Mouse (Mus musculus) heart, embryonic 11.5 days (tissue): ENCODE measurements around the gene Relb. TPM values are rescaled to one million over a fixed set of nuclear protein-coding genes. Genes with fewer than 3 reads are reported as not detected.

Source experiments
- ATAC-seq: fragments of 200-750 bp; cut with Nextera tagmentation; replicated peaks from 2 replicates; pipeline ENCODE4 v1.8.0; 2017; ENCODE audit warnings: moderate library complexity; ENCODE audit not compliant: insufficient number of reproducible peaks, low FRiP score, low TSS enrichment
- H3K27ac ChIP-seq: fragments of 300-500 bp; sonication (generic); 2 replicates; pipeline ENCODE4 v1.5.1; 2014; ENCODE audit warnings: mild to moderate bottlenecking, low read depth, low read length
- H3K27me3 ChIP-seq: fragments of 300-500 bp; sonication (generic); 2 replicates; pipeline ENCODE4 v1.6.1; 2014; ENCODE audit warnings: mild to moderate bottlenecking, low read length, mixed read lengths; ENCODE audit not compliant: control insufficient read depth, insufficient read depth
- H3K36me3 ChIP-seq: fragments of 300-500 bp; sonication (generic); 2 replicates; pipeline ENCODE4 v1.6.1; 2014; ENCODE audit warnings: mild to moderate bottlenecking, low read length, moderate library complexity, mixed read lengths; ENCODE audit not compliant: control insufficient read depth, insufficient read depth
- H3K4me1 ChIP-seq: fragments of 300-500 bp; sonication (generic); 2 replicates; pipeline ENCODE4 v1.6.1; 2014; ENCODE audit warnings: low read length; ENCODE audit not compliant: control insufficient read depth, insufficient read depth
- H3K4me2 ChIP-seq: fragments of 300-500 bp; sonication (generic); 2 replicates; pipeline ENCODE4 v1.6.1; 2014; ENCODE audit warnings: mild to moderate bottlenecking, moderate library complexity
- H3K4me3 ChIP-seq: fragments of 300-500 bp; sonication (generic); 2 replicates; pipeline ENCODE4 v1.5.1; 2014; ENCODE audit warnings: low read depth, low read length
- H3K9ac ChIP-seq: fragments of 300-500 bp; sonication (generic); 2 replicates; pipeline ENCODE4 v1.6.1; 2014; ENCODE audit warnings: mild to moderate bottlenecking, low read depth, low read length, moderate library complexity
- H3K9me3 ChIP-seq: fragments of 300-500 bp; sonication (generic); replicated peaks from 2 replicates; pipeline ENCODE4 v1.6.1; 2016; ENCODE audit warnings: low read length; ENCODE audit not compliant: control insufficient read depth
- WGBS: fragments of 180-500 bp; shearing (Covaris S2); extraction: QIAGEN DNeasy Blood & Tissue Kit; methylation state at CpG from one replicate; pipeline ENCODE4 v1.1.7; 2014; ENCODE audit not compliant: insufficient replicate concordance; 5-methylcytosine and 5-hydroxymethylcytosine counted together
- polyA plus RNA-seq: library from polyadenylated mRNA; unstranded; fragments of >200 nt; fragmentation: Nextera tagmentation; extraction: Ambion mirVana; gene quantifications from 2 replicates; pipeline ENCODE4 v1.2.1, GENCODE M21; 2014

Relb gene
- polyA plus RNA-seq, 1 experiment from 2014 or later = 3.7 TPM

- under 1% methylated on average over 102 of the region's 102 CpGs for WGBS
- peak; percentile 81 for ATAC-seq
- Histone ChIP-seq H3K4me3 (peak overlapping the region; percentile 97), H3K36me3 (peaks cover 17% of the 10 kb centered on the region), H3K27me3 (no peaks in the 10 kb centered on the region), H3K9me3 (peaks cover 3% of the 10 kb centered on the region; the same call in 1 of the 2 replicates), H3K27ac (peak overlapping the region; percentile 94), H3K9ac (peak overlapping the region; percentile 96), H3K4me2 (peak overlapping the region; percentile 100), H3K4me1 (peaks cover 43% of the 10 kb centered on the region)
Measured at GRCm38 (mm10) chr7:19561765-19562642, 67.2 kb downstream of the Relb start.

- H3K27ac ChIP-seq = peak overlapping the region; percentile 94
- peaks cover 3% of the 10 kb centered on the region; the same call in 1 of the 2 replicates for H3K9me3 ChIP-seq
- H3K27me3 ChIP-seq = no peaks in the 10 kb centered on the region
- H3K4me2 ChIP-seq = peak overlapping the region; percentile 100
- no peak for ATAC-seq
- peaks cover 43% of the 10 kb centered on the region for H3K4me1 ChIP-seq
- peaks cover 17% of the 10 kb centered on the region for H3K36me3 ChIP-seq
- H3K9ac ChIP-seq = peak overlapping the region; percentile 96
- peak overlapping the region; percentile 97 for H3K4me3 ChIP-seq
- 0% methylated on average over 11 of the region's 11 CpGs for WGBS
Measured at GRCm38 (mm10) chr7:19561431-19561764, 67.8 kb downstream of the Relb start.

- peak overlapping the region; percentile 97 for H3K4me3 ChIP-seq
- 21% methylated on average over 11 of the region's 11 CpGs for WGBS
- H3K9ac ChIP-seq = peak overlapping the region; percentile 96
- H3K27me3 ChIP-seq = no peaks in the 10 kb centered on the region
- H3K36me3 ChIP-seq = peaks cover 18% of the 10 kb centered on the region
- peaks cover 3% of the 10 kb centered on the region; the same call in 1 of the 2 replicates for H3K9me3 ChIP-seq
- H3K4me1 ChIP-seq = peaks cover 43% of the 10 kb centered on the region
- peak overlapping the region; percentile 94; the same call in 1 of the 2 replicates for H3K27ac ChIP-seq
- ATAC-seq = no peak
- peak overlapping the region; percentile 100 for H3K4me2 ChIP-seq
Measured at GRCm38 (mm10) chr7:19560491-19561260, 68.6 kb downstream of the Relb start.

DNA sequence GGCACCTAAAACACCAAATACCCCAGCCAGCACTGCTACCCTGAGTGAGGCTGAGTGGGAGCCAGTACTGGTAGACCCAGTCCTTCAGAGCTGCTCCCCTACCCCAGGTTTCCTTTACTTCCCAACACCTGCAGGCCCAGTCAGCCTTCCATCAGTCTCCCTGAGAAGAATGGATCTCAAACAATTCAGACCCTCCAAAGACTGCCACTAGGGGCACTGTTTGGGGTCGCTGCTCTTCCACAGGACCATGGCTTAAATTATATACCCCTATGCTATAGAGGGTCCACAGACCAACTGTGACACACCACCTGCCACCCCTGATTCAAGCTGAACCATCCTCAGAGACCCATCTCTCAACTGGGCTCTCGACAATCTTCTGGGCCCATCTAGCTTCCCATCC, 70.3 kb downstream of the Relb start:
- no peaks in the 10 kb centered on the region for H3K9me3 ChIP-seq
- H3K4me1 ChIP-seq = peaks cover 43% of the 10 kb centered on the region
- ATAC-seq = no peak
- H3K4me3 ChIP-seq = no peak overlapping the region
- H3K36me3 ChIP-seq = 0 out of 2 replicates have a peak, but pooled peaks cover 7% of the 10 kb centered on the region
- H3K27ac ChIP-seq = no peak overlapping the region
- H3K9ac ChIP-seq = peak overlapping the region; percentile 34; the same call in 1 of the 2 replicates
- no peaks in the 10 kb centered on the region for H3K27me3 ChIP-seq
- H3K4me2 ChIP-seq = no peak overlapping the region; the same call in 1 of the 2 replicates
- 36% methylated on average over 2 of the region's 2 CpGs for WGBS

DNA sequence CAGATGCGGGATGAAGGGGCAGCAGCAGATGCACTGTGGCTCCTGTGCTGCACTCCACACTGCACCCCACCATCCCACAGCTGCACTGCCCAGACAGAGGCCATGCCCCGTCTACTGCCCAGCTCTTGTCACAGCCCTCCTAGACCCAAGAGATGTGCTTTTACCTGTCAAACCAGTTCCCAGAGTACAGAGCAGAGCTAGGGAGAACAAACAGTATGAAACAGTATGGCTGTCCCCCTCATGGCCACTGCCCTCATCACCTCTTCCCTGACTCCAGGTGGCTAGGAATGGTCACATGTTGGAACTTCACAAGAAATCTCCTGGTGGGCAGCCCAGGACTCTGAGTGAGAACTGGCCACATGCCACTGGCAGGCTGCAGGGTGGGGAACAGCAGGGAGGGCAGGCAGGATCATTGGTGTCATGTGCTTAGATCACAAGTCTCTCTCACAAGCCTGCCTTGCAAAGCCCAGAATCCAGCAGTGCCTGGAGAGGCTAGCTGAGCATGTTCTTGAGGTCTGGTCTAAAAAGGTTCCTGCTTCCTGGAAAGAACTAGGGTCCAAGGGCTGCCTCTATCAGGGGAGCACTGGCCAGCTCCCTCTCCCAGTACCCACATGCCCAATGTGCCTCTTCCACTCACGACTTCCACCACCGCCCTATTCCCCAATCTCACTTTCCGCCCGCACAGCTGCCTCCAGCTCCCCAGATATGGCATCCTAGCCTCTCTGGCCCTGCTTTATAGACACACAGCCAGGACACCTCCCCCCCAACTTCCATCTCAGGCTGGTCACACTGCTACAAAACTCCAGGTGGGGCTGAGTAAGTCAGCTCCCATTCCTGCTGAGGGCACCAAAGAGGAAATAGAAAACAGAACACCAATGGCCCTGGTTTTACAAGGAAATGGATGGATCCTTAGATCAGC, 71.0 kb downstream of the Relb start:
- peaks cover 40% of the 10 kb centered on the region for H3K4me1 ChIP-seq
- H3K27me3 ChIP-seq = no peaks in the 10 kb centered on the region
- H3K9me3 ChIP-seq = no peaks in the 10 kb centered on the region
- H3K27ac ChIP-seq = no peak overlapping the region
- H3K9ac ChIP-seq = no peak overlapping the region
- H3K4me3 ChIP-seq = no peak overlapping the region
- WGBS = 85% methylated on average over 6 of the region's 6 CpGs
- H3K36me3 ChIP-seq = 0 out of 2 replicates have a peak, but pooled peaks cover 11% of the 10 kb centered on the region
- no peak for ATAC-seq
- H3K4me2 ChIP-seq = no peak overlapping the region

- 0 out of 2 replicates have a peak overlapping the region, but pooled peaks have one; percentile 15 for H3K27ac ChIP-seq
- WGBS = 77% methylated on average over 2 of the region's 2 CpGs
- no peaks in the 10 kb centered on the region for H3K27me3 ChIP-seq
- peaks cover 39% of the 10 kb centered on the region for H3K4me1 ChIP-seq
- H3K9me3 ChIP-seq = no peaks in the 10 kb centered on the region
- no peak overlapping the region for H3K9ac ChIP-seq
- peaks cover 13% of the 10 kb centered on the region; the same call in 1 of the 2 replicates for H3K36me3 ChIP-seq
- H3K4me3 ChIP-seq = no peak overlapping the region
- no peak for ATAC-seq
- peak overlapping the region; percentile 19; the same call in 1 of the 2 replicates for H3K4me2 ChIP-seq
Measured at GRCm38 (mm10) chr7:19557086-19557485, 72.2 kb downstream of the Relb start.
